Mouse (Mus musculus) liver, embryonic 16.5 days (tissue): ENCODE measurements around the gene Man1c1. TPM values are rescaled to one million over a fixed set of nuclear protein-coding genes. Genes with fewer than 3 reads are reported as not detected.
A peak's percentile ranks its signal among the peaks of the same experiment; 100 is the strongest.

Experiments
- ATAC-seq: fragments of 200-750 bp; cut with Nextera tagmentation; 2 replicates; pipeline ENCODE4 v1.8.0; 2017; ENCODE audit warnings: low read depth, mild to moderate bottlenecking, moderate number of reproducible peaks, moderate library complexity
- H3K27ac ChIP-seq: fragments of 300-500 bp; sonication (generic); 2 replicates; pipeline ENCODE4 v1.5.1; 2014; ENCODE audit warnings: mild to moderate bottlenecking, low read length
- H3K27me3 ChIP-seq: fragments of 300-500 bp; sonication (generic); 2 replicates; pipeline ENCODE4 v1.6.1; 2014; ENCODE audit warnings: low read depth, low read length, mixed read lengths; ENCODE audit not compliant: control insufficient read depth, insufficient read depth
- H3K36me3 ChIP-seq: fragments of 300-500 bp; sonication (generic); 2 replicates; pipeline ENCODE4 v1.6.1; 2014; ENCODE audit warnings: mild to moderate bottlenecking; ENCODE audit not compliant: control insufficient read depth, insufficient read depth
- H3K4me1 ChIP-seq: fragments of 300-500 bp; sonication (generic); 2 replicates; pipeline ENCODE4 v1.6.1; 2014; ENCODE audit warnings: low read depth, low read length, mixed read lengths; ENCODE audit not compliant: control insufficient read depth
- H3K4me2 ChIP-seq: fragments of 300-500 bp; sonication (generic); 2 replicates; pipeline ENCODE4 v1.6.1; 2014; ENCODE audit warnings: low read depth, low read length, mixed read lengths
- H3K4me3 ChIP-seq: fragments of 300-500 bp; sonication (generic); 2 replicates; pipeline ENCODE4 v1.5.1; 2014; ENCODE audit warnings: low read depth, mild to moderate bottlenecking, low read length
- H3K9ac ChIP-seq: fragments of 300-500 bp; sonication (generic); 2 replicates; pipeline ENCODE4 v1.6.1; 2014; ENCODE audit warnings: low read depth, low read length
- H3K9me3 ChIP-seq: fragments of 300-500 bp; sonication (generic); replicated peaks from 2 replicates; pipeline ENCODE4 v1.6.1; 2016; ENCODE audit warnings: low read length; ENCODE audit not compliant: control insufficient read depth
- WGBS: fragments of 180-500 bp; shearing (Covaris S2); extraction: QIAGEN DNeasy Blood & Tissue Kit; methylation state at CpG from one replicate; pipeline ENCODE4 v1.1.7; 2014; ENCODE audit not compliant: insufficient replicate concordance; 5-methylcytosine and 5-hydroxymethylcytosine counted together
- polyA plus RNA-seq: library from polyadenylated mRNA; unstranded; fragments of >200 nt; fragmentation: Nextera tagmentation; extraction: Ambion mirVana; gene quantifications from 2 replicates; pipeline ENCODE4 v1.2.1, GENCODE M21; 2015

Man1c1 gene
- polyA plus RNA-seq, 1 experiment from 2014 or later = 1.2 TPM

DNA sequence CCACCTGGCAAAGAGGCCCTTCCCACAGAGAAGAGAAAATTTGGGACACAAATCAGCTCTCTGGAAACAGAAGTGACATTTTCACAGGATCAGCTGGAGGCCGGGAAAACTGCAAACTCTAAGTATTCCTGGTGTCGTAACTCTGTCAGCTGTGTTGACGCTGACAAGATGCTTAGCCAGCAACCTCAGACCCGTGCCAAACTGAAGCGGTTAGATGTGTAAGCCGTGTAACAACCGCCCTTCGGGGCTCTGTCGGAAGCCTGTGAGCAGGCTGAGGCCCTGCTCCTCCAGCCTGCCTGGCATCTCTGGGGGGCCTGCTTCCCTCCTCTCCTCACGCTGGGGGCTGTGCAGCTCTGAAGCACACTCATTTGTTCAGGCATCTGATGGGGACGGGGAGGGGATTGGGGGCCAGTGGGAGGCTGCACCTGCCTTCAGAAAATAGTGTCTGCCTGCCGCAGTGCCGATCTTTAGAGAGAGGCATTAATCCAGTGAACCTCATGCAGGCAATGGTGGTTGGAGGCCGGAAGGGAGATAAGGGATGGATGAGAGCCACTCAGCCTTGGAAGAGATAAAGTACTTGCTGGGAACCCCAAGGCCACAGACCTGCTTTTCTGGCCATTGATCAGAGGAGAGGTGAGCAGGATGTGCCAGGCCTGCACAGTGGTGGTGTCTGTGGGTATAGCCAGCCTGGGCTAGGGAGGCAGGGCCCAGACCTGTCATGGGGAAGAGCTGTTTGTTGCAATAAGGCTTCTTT is 79.8 kb downstream of the Man1c1 start:
- H3K27ac ChIP-seq = no peak overlapping the region
- 33% methylated on average over 14 of the region's 14 CpGs for WGBS
- no peak overlapping the region for H3K4me2 ChIP-seq

DNA sequence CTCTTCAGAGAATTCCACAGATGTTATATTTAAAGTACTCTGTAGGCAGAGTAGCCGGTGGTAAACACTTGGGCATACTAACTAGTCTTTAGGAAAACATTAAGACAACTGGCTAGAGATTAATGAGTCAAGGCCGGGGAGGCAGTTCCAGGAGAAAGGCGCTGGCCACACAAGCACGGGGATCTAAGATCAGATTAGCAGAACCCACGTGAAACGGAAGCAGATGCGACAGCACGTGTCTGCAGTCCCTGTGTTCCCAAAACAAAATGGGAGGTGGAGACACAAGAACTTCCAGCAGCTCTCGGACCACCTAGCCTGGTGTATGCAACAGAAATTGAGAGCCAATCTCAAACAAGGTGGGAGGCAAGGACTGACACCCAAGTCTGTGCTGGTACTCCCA is 82.4 kb downstream of the Man1c1 start:
- Histone ChIP-seq H3K4me2 (no peak overlapping the region), H3K27ac (no peak overlapping the region), H3K9ac (no peak overlapping the region), H3K4me1 (no peaks in the 10 kb centered on the region), H3K9me3 (no peaks in the 10 kb centered on the region), H3K36me3 (no peaks in the 10 kb centered on the region), H3K27me3 (no peaks in the 10 kb centered on the region), H3K4me3 (no peak overlapping the region)
- 34% methylated on average over 9 of the region's 9 CpGs for WGBS
- no peak for ATAC-seq

More for the DNA sequence above, 79.8 kb downstream of the Man1c1 start:
- H3K27me3 ChIP-seq = no peaks in the 10 kb centered on the region
- no peak overlapping the region for H3K4me3 ChIP-seq
- H3K36me3 ChIP-seq = no peaks in the 10 kb centered on the region
- H3K9me3 ChIP-seq = no peaks in the 10 kb centered on the region
- H3K4me1 ChIP-seq = peaks cover 2% of the 10 kb centered on the region; the same call in 1 of the 2 replicates
- H3K9ac ChIP-seq = no peak overlapping the region
- peak; percentile 51 for ATAC-seq

DNA sequence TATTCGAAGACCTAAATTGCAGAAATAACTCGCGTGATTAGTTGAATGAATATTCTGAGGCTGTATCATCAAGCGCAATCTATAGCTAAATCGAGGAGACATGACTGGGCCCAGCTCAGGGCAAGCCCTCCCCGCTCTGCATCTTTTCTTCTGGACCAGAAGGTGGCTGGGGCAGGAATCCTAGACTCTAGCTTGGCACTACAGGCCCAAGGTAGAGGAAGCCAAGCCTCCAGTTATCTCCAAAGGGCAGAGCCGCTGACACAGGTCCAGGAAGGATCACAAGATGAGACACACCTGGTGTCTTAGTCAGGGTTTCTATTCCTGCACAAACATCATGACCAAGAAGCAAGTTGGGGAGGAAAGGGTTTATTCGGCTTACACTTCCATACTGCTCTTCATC is 83.8 kb downstream of the Man1c1 start:
- no peaks in the 10 kb centered on the region for H3K4me1 ChIP-seq
- WGBS = 76% methylated on average over 8 of the region's 8 CpGs
- no peak for ATAC-seq
- H3K36me3 ChIP-seq = no peaks in the 10 kb centered on the region
- H3K4me3 ChIP-seq = no peak overlapping the region
- H3K9ac ChIP-seq = no peak overlapping the region
- H3K9me3 ChIP-seq = no peaks in the 10 kb centered on the region
- H3K4me2 ChIP-seq = no peak overlapping the region
- H3K27me3 ChIP-seq = no peaks in the 10 kb centered on the region
- H3K27ac ChIP-seq = no peak overlapping the region

DNA sequence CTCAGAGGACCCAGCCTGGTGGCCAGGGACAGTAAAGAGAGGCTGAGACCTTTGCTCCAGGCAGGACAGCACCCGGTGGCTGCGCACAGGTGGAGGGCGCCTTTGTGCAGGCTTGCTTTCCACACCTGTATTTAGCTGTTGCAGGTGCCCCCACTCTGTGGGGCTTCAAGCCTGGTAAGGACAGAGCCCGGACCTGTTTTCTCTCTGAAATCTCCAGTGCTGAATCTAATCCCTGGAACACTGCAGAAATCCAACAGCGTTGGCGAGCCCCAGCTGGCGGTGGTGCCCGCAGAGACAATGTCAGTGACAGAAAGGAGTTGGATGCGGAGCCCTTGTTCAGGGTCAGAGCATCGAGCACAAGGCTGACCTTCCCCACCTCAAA is 84.6 kb downstream of the Man1c1 start:
- no peaks in the 10 kb centered on the region for H3K27me3 ChIP-seq
- no peaks in the 10 kb centered on the region for H3K4me1 ChIP-seq
- H3K9ac ChIP-seq = no peak overlapping the region
- no peaks in the 10 kb centered on the region for H3K36me3 ChIP-seq
- ATAC-seq = no peak
- H3K27ac ChIP-seq = no peak overlapping the region
- no peaks in the 10 kb centered on the region for H3K9me3 ChIP-seq
- H3K4me2 ChIP-seq = no peak overlapping the region
- H3K4me3 ChIP-seq = no peak overlapping the region
- 78% methylated on average over 10 of the region's 10 CpGs for WGBS

DNA sequence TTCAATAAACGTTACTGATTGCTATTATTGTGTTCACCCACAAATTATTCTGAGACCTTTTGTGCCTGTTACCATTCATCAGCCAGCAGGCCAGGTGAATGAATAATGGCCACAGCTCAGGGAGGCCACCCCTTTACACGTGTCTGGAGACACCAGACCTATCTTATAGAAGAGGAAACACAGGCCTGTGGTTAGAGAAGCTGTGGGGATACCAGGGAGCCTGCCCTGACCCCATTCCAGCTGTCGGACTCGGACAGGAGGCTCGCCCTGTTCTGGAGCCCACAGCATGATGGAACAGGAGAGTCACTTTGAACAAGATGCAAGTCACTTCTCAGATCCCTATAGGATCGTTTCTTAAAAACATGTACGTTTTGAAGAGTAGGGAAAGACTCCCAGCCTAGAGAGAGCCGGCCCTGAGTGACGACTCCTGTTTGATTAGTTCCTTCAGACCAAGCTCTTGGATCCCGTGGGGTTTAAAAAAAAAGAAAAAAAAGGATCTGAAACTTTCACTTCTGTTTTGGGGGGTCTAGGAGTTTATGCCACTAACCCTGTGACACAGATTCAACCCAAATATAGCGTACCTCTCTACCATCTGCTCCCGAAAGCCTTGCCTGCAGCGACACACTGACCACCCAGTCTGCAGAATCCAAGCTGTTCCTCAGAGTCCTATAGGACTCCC is 85.1 kb downstream of the Man1c1 start:
- 45% methylated on average over 13 of the region's 13 CpGs for WGBS
- Histone ChIP-seq H3K4me1 (no peaks in the 10 kb centered on the region), H3K27ac (no peak overlapping the region), H3K36me3 (no peaks in the 10 kb centered on the region), H3K9ac (no peak overlapping the region), H3K4me3 (no peak overlapping the region), H3K4me2 (no peak overlapping the region), H3K9me3 (no peaks in the 10 kb centered on the region), H3K27me3 (no peaks in the 10 kb centered on the region)
- no peak for ATAC-seq

DNA sequence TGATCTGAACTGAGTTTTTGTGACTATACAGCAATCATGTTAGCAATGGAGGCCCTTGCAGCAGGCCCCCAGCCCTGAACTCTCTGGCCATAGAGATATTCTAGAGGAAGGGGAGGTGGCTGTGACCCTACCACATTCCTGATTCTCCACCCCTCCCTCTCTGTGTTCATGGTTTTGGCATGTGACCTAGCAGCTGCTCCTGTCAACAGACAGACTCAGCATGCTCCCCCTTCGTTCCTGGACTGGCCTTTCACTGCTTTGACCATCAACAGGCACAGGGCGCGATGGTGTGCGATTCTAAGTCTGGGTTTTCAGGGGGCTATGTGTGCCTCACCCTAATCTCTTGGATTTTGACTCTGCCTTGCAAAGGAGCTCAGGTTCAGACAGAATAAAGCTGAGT is 86.3 kb downstream of the Man1c1 start:
- Histone ChIP-seq H3K9me3 (no peaks in the 10 kb centered on the region), H3K4me2 (no peak overlapping the region), H3K36me3 (no peaks in the 10 kb centered on the region), H3K27me3 (no peaks in the 10 kb centered on the region), H3K9ac (no peak overlapping the region), H3K4me3 (no peak overlapping the region), H3K27ac (no peak overlapping the region), H3K4me1 (no peaks in the 10 kb centered on the region)
- 63% methylated on average over 4 of the region's 4 CpGs for WGBS
- ATAC-seq = no peak

DNA sequence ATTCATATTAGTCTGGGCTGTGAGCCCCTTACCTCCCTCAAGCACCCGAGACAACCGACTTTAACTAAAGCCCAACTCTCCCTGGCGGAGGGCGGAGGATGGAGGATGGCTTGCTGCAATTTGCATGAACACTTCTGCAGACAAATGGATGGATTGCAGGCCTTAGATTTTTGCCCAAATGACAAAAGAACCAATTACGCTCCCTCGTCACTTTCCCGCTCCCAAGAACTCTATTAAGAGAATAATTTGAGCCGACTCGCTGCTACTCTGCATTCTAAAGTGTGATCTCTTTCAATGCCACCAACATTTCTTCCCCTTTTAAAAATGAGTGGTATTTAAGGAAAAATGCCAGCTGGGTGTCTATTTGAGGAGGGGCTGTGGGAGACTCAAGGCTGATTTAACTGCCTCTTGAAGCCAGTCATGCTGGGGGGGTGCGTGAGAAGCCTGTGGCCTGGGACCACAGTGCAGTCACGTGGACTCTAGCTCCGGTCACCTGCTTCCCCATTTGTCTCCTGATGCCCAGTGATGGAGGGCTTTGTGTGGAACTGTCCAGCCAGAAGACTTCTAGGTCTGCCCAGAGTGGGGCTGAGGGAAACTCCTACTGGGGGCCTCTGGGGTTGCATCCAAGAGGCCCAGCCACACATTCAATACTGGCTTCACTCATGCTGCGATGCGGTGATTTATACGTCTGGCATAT is 88.0 kb downstream of the Man1c1 start:
- H3K9me3 ChIP-seq = no peaks in the 10 kb centered on the region
- H3K4me3 ChIP-seq = no peak overlapping the region
- no peaks in the 10 kb centered on the region; the same call in 1 of the 2 replicates for H3K4me1 ChIP-seq
- no peaks in the 10 kb centered on the region for H3K27me3 ChIP-seq
- H3K36me3 ChIP-seq = no peaks in the 10 kb centered on the region
- no peak overlapping the region for H3K4me2 ChIP-seq
- no peak overlapping the region for H3K27ac ChIP-seq
- 80% methylated on average over 15 of the region's 15 CpGs for whole genome bisulfite sequencing
- no peak for ATAC-seq
- H3K9ac ChIP-seq = no peak overlapping the region

DNA sequence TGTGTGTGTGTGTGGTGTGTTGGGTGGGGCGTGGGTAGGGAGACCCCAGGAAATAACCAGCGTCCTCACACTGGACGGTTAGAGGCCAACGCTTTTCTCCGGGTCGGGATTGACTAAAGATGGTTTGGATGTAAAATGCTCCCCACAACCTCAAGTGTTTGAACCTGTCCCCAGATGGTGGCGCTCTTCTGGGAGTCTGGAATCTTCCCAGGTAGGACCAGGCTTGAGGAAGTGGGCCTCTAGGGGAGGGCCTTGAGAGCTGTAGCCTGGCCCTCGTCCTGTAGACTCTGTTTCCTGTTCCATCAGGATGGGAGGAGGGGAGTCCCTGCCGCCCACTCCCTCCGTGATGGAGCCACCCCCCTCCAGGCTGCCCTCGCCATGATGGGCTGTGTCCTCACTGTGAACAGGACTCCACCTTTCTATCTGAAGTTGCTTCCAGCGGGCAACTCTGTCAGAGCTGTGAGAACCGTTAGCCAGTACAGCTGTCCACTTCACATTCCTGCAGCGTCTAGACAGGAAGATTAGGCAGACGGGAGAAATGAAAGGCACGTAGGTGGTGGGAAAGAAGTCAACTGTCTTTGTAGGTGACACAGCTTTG is 91.9 kb downstream of the Man1c1 start:
- Histone ChIP-seq H3K4me1 (no peaks in the 10 kb centered on the region; the same call in 1 of the 2 replicates), H3K27me3 (no peaks in the 10 kb centered on the region), H3K9ac (no peak overlapping the region), H3K9me3 (no peaks in the 10 kb centered on the region), H3K4me3 (no peak overlapping the region), H3K36me3 (no peaks in the 10 kb centered on the region), H3K4me2 (no peak overlapping the region), H3K27ac (no peak overlapping the region)
- 45% methylated on average over 16 of the region's 16 CpGs for WGBS
- ATAC-seq = 0 out of 2 replicates have a peak, but pooled peaks have one; percentile 13
